Mouse (Mus musculus) neural tube, embryonic 12.5 days (tissue): Measurements from ENCODE around the gene Polr3k. TPM values are rescaled to one million over a fixed set of nuclear protein-coding genes. Genes with fewer than 3 reads are reported as not detected.

ENCODE experiments used
- ATAC-seq: fragments of 200-750 bp; cut with Nextera tagmentation; 2 replicates; pipeline ENCODE4 v1.8.0; 2017; ENCODE audit warnings: low read depth, mild to moderate bottlenecking, moderate TSS enrichment, moderate library complexity; ENCODE audit not compliant: low FRiP score
- H3K27ac ChIP-seq: fragments of 300-500 bp; sonication (generic); 2 replicates; pipeline ENCODE4 v1.5.1; 2016
- H3K27me3 ChIP-seq: fragments of 300-500 bp; sonication (generic); replicated peaks from 2 replicates; pipeline ENCODE4 v1.6.1; 2016; ENCODE audit warnings: mild to moderate bottlenecking
- H3K36me3 ChIP-seq: fragments of 300-500 bp; sonication (generic); 2 replicates; pipeline ENCODE4 v1.6.1; 2016; ENCODE audit warnings: mild to moderate bottlenecking
- H3K4me1 ChIP-seq: fragments of 300-500 bp; sonication (generic); 2 replicates; pipeline ENCODE4 v1.6.1; 2016
- H3K4me2 ChIP-seq: fragments of 300-500 bp; sonication (generic); replicated peaks from 2 replicates; pipeline ENCODE4 v1.6.1; 2016; ENCODE audit warnings: mild to moderate bottlenecking
- H3K4me3 ChIP-seq: fragments of 300-500 bp; sonication (generic); 2 replicates; pipeline ENCODE4 v1.5.1; 2016
- H3K9ac ChIP-seq: fragments of 300-500 bp; sonication (generic); 2 replicates; pipeline ENCODE4 v1.6.1; 2016; ENCODE audit warnings: mild to moderate bottlenecking
- H3K9me3 ChIP-seq: fragments of 300-500 bp; sonication (generic); 2 replicates; pipeline ENCODE4 v1.6.1; 2016; ENCODE audit warnings: mild to moderate bottlenecking
- WGBS: fragments of 180-500 bp; shearing (Covaris S2); methylation state at CpG from one replicate; pipeline ENCODE4 v1.1.7; 2016; 5-methylcytosine and 5-hydroxymethylcytosine counted together
- polyA plus RNA-seq: library from polyadenylated mRNA; unstranded; fragments of >200 nt; fragmentation: Nextera tagmentation; extraction: Ambion mirVana; gene quantifications from 2 replicates; pipeline ENCODE4 v1.2.1, GENCODE M21; 2016

The Polr3k gene
- polyA plus RNA-seq, result 88.1 and 93.5 TPM in 2 replicates

- Histone ChIP-seq H3K4me3 (peak within 1 kb of the TSS; percentile 75), H3K27me3 (no peaks in the 10 kb centered on the region), H3K9me3 (no peaks in the 10 kb centered on the region), H3K9ac (peak within 1 kb of the TSS; percentile 66), H3K4me1 (peaks cover 17% of the 10 kb centered on the region), H3K4me2 (peak within 1 kb of the TSS; percentile 82), H3K36me3 (peaks cover 9% of the 10 kb centered on the region), H3K27ac (peak within 1 kb of the TSS; percentile 66)
- WGBS, result under 1% methylated on average over 35 of the region's 35 CpGs
- peak; percentile 100 for ATAC-seq
Measured at GRCm38 (mm10) chr2:181863791-181864535, at the start of gene Polr3k. Gene Polr3k, plus strand, starts transcription at chr2:181864337.

- Histone ChIP-seq H3K36me3 (peaks cover 52% of the 10 kb centered on the region), H3K4me3 (no peak overlapping the region), H3K27ac (no peak overlapping the region), H3K27me3 (no peaks in the 10 kb centered on the region), H3K9ac (no peak overlapping the region), H3K4me1 (no peaks in the 10 kb centered on the region), H3K4me2 (no peak overlapping the region), H3K9me3 (no peaks in the 10 kb centered on the region)
- WGBS, result 72% methylated on average over 2 of the region's 2 CpGs
- no peak for ATAC-seq
Measured at GRCm38 (mm10) chr2:181829032-181829650, 35.0 kb upstream of the Polr3k start.

DNA sequence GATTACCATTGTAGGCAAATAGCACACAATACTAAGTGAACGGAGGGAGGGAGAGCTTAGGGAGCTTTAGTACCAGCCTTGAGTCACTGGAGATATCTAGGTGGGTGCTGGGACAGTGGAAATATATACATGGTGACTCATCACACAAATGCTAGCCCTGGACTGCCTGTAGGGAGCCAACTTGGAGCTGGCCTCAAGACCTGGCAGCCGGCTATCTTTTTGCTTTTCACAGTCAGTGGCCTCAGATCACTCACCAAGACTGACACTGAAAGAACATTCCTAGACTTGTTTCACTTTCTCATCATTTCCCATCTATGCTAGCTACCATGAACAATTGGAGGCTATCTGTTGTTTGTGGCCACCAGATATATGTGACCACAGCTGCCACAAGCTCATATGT lies 31.4 kb upstream of the Polr3k start:
- WGBS, result 82% methylated on average over 2 of the region's 2 CpGs
- H3K9me3 ChIP-seq, result no peaks in the 10 kb centered on the region
- no peak overlapping the region for H3K4me2 ChIP-seq
- H3K9ac ChIP-seq, result no peak overlapping the region
- no peak overlapping the region for H3K27ac ChIP-seq
- H3K4me3 ChIP-seq, result no peak overlapping the region
- H3K36me3 ChIP-seq, result peaks cover 22% of the 10 kb centered on the region
- ATAC-seq, result no peak
- H3K27me3 ChIP-seq, result no peaks in the 10 kb centered on the region
- H3K4me1 ChIP-seq, result peaks cover 5% of the 10 kb centered on the region; the same call in 1 of the 2 replicates

- WGBS, result under 1% methylated on average over 35 of the region's 35 CpGs
Measured at GRCm38 (mm10) chr2:181837372-181838292, 26.5 kb upstream of the Polr3k start, which contains the start of gene Pcmtd2. Gene Pcmtd2, plus strand, starts transcription at chr2:181837854.

GRCm38 (mm10) chr2:181838293-181838680 lies 25.9 kb upstream of the Polr3k start:
- H3K27me3 ChIP-seq, result no peaks in the 10 kb centered on the region
- WGBS, result 3% methylated on average over 3 of the region's 3 CpGs
- peak overlapping the region; percentile 73 for H3K9ac ChIP-seq
- peak; percentile 70 for ATAC-seq
- peaks cover 5% of the 10 kb centered on the region; the same call in 1 of the 2 replicates for H3K36me3 ChIP-seq
- peaks cover 13% of the 10 kb centered on the region; the same call in 1 of the 2 replicates for H3K4me1 ChIP-seq
- no peaks in the 10 kb centered on the region for H3K9me3 ChIP-seq
- H3K27ac ChIP-seq, result no peak overlapping the region
- peak overlapping the region; percentile 67 for H3K4me3 ChIP-seq
- H3K4me2 ChIP-seq, result peak overlapping the region; percentile 64

More at GRCm38 (mm10) chr2:181837372-181838292, 26.5 kb upstream of the Polr3k start, which contains the start of gene Pcmtd2:
- Histone ChIP-seq H3K36me3 (peaks cover 3% of the 10 kb centered on the region; the same call in 1 of the 2 replicates), H3K9ac (peak within 1 kb of the TSS; percentile 73), H3K4me3 (peak within 1 kb of the TSS; percentile 67), H3K4me1 (peaks cover 13% of the 10 kb centered on the region; the same call in 1 of the 2 replicates), H3K9me3 (no peaks in the 10 kb centered on the region), H3K27ac (peak within 1 kb of the TSS; percentile 53; the same call in 1 of the 2 replicates), H3K27me3 (no peaks in the 10 kb centered on the region), H3K4me2 (peak within 1 kb of the TSS; percentile 64)
- ATAC-seq, result peak; percentile 97

GRCm38 (mm10) chr2:181845709-181846394 lies 18.3 kb upstream of the Polr3k start:
- Histone ChIP-seq H3K36me3 (peaks cover 35% of the 10 kb centered on the region), H3K9me3 (no peaks in the 10 kb centered on the region), H3K9ac (no peak overlapping the region), H3K4me2 (no peak overlapping the region), H3K4me1 (no peaks in the 10 kb centered on the region), H3K27me3 (no peaks in the 10 kb centered on the region), H3K4me3 (no peak overlapping the region), H3K27ac (no peak overlapping the region)
- WGBS, result 88% methylated on average over 5 of the region's 5 CpGs
- no peak for ATAC-seq

DNA sequence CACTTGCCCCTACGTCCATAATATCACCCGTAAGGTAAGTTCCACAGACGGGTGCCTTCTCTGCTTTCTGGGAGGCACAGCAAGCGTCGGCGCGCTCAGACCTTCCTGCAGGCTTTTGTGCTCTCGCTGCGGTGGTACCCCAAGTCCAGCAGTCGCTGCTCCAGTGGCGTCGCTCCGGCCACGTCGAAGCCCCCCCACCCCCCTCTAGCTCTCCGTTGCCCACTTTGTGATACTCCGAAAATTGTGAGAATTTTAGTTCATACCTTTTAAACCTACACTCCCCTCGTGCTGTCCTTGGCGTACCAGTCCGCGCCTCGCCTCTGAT lies 361 bp downstream of the Polr3k start:
- ATAC-seq, result peak; percentile 42
- Histone ChIP-seq H3K9me3 (no peaks in the 10 kb centered on the region), H3K27me3 (no peaks in the 10 kb centered on the region), H3K9ac (peak overlapping the region; percentile 66), H3K27ac (peak overlapping the region; percentile 66), H3K36me3 (peaks cover 15% of the 10 kb centered on the region), H3K4me2 (peak overlapping the region; percentile 82), H3K4me3 (peak overlapping the region; percentile 75), H3K4me1 (peaks cover 17% of the 10 kb centered on the region)
- WGBS, result under 1% methylated on average over 22 of the region's 22 CpGs

GRCm38 (mm10) chr2:181866931-181867330 lies 2.8 kb downstream of the Polr3k start:
- 68% methylated on average over 5 of the region's 5 CpGs for WGBS
- no peaks in the 10 kb centered on the region for H3K9me3 ChIP-seq
- H3K36me3 ChIP-seq, result peaks cover 31% of the 10 kb centered on the region
- H3K4me3 ChIP-seq, result no peak overlapping the region
- ATAC-seq, result no peak
- no peak overlapping the region for H3K4me2 ChIP-seq
- no peaks in the 10 kb centered on the region for H3K27me3 ChIP-seq
- no peak overlapping the region for H3K27ac ChIP-seq
- H3K9ac ChIP-seq, result no peak overlapping the region
- peaks cover 17% of the 10 kb centered on the region for H3K4me1 ChIP-seq

DNA sequence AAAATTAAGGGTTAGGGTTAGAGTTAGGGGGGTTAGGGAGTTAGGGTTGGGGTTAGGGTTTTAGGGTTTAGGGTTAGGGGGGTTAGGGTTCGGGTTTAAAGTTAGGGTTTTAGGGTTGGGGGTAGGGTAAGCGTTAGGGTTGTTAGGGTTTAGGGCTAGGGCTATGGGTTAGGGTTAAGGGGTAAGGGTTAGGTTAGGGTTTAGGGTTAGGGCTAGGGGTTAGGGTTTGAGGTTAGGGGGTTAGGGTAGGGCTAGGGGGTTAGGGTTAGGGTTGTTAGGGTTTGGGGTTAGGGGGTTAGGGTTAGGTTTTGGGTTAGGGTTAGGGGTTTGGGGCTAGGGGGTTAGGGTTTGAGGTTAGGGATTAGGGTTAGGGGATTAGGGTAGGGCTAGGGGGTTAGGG lies 6.9 kb downstream of the Polr3k start:
- 96% methylated on average over 2 of the region's 2 CpGs for WGBS

GRCm38 (mm10) chr2:181878903-181879302 lies 14.8 kb downstream of the Polr3k start:
- no peak for ATAC-seq
- H3K4me2 ChIP-seq, result no peak overlapping the region
- 85% methylated on average over 1 of the region's 1 CpGs for WGBS
- no peak overlapping the region for H3K27ac ChIP-seq
- no peak overlapping the region for H3K4me3 ChIP-seq
- H3K9ac ChIP-seq, result no peak overlapping the region
- H3K4me1 ChIP-seq, result no peaks in the 10 kb centered on the region
- H3K27me3 ChIP-seq, result no peaks in the 10 kb centered on the region
- peaks cover 7% of the 10 kb centered on the region; the same call in 1 of the 2 replicates for H3K36me3 ChIP-seq
- H3K9me3 ChIP-seq, result no peaks in the 10 kb centered on the region

More for the DNA sequence above, 6.9 kb downstream of the Polr3k start:
- H3K4me3 ChIP-seq, result no peak overlapping the region
- H3K36me3 ChIP-seq, result peaks cover 31% of the 10 kb centered on the region
- H3K4me1 ChIP-seq, result no peaks in the 10 kb centered on the region
- ATAC-seq, result 0 out of 2 replicates have a peak, but pooled peaks have one; percentile 21
- no peaks in the 10 kb centered on the region for H3K9me3 ChIP-seq
- no peak overlapping the region for H3K9ac ChIP-seq
- H3K4me2 ChIP-seq, result no peak overlapping the region
- no peak overlapping the region for H3K27ac ChIP-seq
- no peaks in the 10 kb centered on the region for H3K27me3 ChIP-seq

DNA sequence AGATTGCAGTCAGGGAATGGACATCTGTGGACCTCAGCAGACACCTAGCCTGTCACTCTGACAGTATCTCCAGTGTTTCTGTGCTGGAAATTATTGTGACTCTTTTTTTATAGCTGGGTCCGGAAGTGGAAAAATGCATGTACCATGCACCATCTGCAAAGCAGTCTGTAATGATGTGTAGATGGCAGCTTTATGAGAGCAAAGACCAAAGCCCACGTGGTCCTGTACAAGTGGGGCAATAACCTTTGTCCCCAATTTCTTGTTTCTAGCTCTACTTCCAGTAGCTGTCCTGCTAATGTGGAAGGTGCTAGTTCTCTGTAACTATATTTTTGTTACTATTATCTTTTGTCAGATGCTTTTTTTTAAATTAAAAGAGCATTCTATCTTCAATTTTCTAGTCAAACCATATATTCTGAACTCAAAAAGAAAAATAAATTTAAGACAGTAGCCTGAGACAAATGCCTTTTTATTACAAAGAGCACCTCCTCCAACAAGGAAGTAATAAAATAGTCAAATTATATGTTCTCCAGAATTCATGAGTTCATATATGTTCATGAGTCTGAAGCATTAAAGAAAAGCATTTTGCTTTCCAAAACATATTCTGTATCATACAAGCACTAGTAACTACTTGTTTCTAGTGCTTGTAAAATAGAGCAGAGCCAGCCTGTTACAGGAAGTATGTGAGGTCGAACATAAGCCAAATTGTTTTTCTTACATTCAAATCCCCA lies 19.0 kb downstream of the Polr3k start:
- Histone ChIP-seq H3K27me3 (no peaks in the 10 kb centered on the region), H3K4me2 (no peak overlapping the region), H3K9ac (no peak overlapping the region), H3K4me1 (no peaks in the 10 kb centered on the region), H3K36me3 (no peaks in the 10 kb centered on the region; the same call in 1 of the 2 replicates), H3K9me3 (no peaks in the 10 kb centered on the region), H3K27ac (no peak overlapping the region), H3K4me3 (no peak overlapping the region)
- 83% methylated on average over 3 of the region's 3 CpGs for WGBS
- ATAC-seq, result no peak
